Mouse (Mus musculus): ENCODE measurements around the gene Zfp60. TPM values are rescaled to one million over a fixed set of nuclear protein-coding genes. Genes with fewer than 3 reads are reported as not detected.
"Not testable (repeated sequence)": the region's sequence is repeated elsewhere in the genome, so short reads cannot be mapped to it uniquely, and the experiment has no call there.

The Zfp60 gene
- polyA plus RNA-seq, 1 experiment: 1.3 TPM

GRCm38 (mm10) chr7:27735457-27735856 lies 4.3 kb downstream of the Zfp60 start:
- H3K79me3 ChIP-seq (ENCODE audit: low read depth): peaks cover 31% of the 10 kb centered on the region
- peaks cover 49% of the 10 kb centered on the region for H3K79me2 ChIP-seq (ENCODE audit: control insufficient read depth, insufficient read depth)
- no peak overlapping the region for H3K4me3 ChIP-seq (ENCODE audit: insufficient read depth, poor library complexity, severe bottlenecking)
- H3ac ChIP-seq (ENCODE audit: control insufficient read depth, insufficient read length, low read depth): no peak overlapping the region
- no peaks in the 10 kb centered on the region for H3K27me3 ChIP-seq (ENCODE audit: control insufficient read depth, insufficient read depth, insufficient read length)
- peaks cover 20% of the 10 kb centered on the region for H3K36me3 ChIP-seq (ENCODE audit: control insufficient read depth, insufficient read depth)
- no peak for TF ChIP-seq MYOD1 (IDR thresholded peaks at IDR 0.05; ENCODE audit: control insufficient read depth, insufficient read length, low read depth)
- no peak for TF ChIP-seq USF1 (IDR thresholded peaks at IDR 0.05; ENCODE audit: low read depth)
- TF ChIP-seq MAX (IDR thresholded peaks at IDR 0.05): no peak
- TF ChIP-seq MYOG (IDR thresholded peaks at IDR 0.05; ENCODE audit: control insufficient read depth, extremely low read depth, insufficient read length): no peak
- no peak for TF ChIP-seq FOSL1 (IDR thresholded peaks at IDR 0.05; ENCODE audit: insufficient read depth, low read length, poor library complexity, severe bottlenecking)

DNA sequence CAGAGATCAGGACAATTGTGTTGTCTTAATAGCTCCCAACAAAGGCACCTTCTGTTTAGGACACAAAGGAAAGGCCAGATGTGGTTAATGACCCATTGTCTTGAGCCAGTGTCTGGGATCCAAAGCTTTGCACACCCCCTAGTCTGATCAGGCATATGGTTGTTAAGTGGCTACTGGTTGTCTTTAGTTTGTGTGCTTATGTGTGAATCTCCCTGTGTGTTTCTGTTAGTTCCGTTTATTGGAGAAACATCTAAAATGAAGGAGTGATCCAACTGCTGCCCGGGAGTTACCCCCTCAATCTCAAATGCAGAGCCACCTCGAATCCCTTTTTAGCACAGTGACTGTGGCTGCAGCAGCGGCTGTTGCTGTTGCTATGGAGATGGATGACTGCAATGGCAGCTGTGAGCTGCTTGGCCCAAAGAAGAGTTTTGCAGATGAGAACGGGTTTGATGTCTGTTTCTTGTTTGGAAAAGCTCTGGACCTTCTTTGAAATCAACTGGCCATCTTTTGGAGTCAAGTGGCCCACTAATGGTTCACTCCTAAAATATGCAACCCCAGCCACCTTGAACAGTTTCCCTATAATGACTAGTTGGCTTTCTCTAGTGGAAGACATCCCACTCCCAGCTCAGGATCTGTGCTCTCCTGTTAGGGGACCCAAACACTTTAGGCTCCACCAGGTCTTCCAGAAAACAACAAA lies 25.3 kb downstream of the Zfp60 start:
- Histone ChIP-seq H3K79me2 (ENCODE audit: control insufficient read depth, insufficient read depth) (no peaks in the 10 kb centered on the region), H3K27me3 (ENCODE audit: control insufficient read depth, insufficient read depth, insufficient read length) (no peaks in the 10 kb centered on the region), H3K4me3 (ENCODE audit: insufficient read depth, poor library complexity, severe bottlenecking) (no peak overlapping the region), H3ac (ENCODE audit: control insufficient read depth, insufficient read length, low read depth) (no peak overlapping the region), H3K36me3 (ENCODE audit: control insufficient read depth, insufficient read depth) (no peaks in the 10 kb centered on the region), H3K79me3 (ENCODE audit: low read depth) (no peaks in the 10 kb centered on the region)
- TF ChIP-seq MAX (IDR thresholded peaks at IDR 0.05): no peak
- TF ChIP-seq CEBPB (IDR thresholded peaks at IDR 0.05; ENCODE audit: low read depth): no peak
- no peak for TF ChIP-seq USF1 (IDR thresholded peaks at IDR 0.05; ENCODE audit: low read depth)
- no peak for TF ChIP-seq CTCF (IDR thresholded peaks at IDR 0.05; ENCODE audit: control insufficient read depth, insufficient read depth, insufficient read length)
- TF ChIP-seq MYOD1 (IDR thresholded peaks at IDR 0.05; ENCODE audit: control insufficient read depth, insufficient read length, low read depth): no peak
- TF ChIP-seq FOSL1 (IDR thresholded peaks at IDR 0.05; ENCODE audit: insufficient read depth, low read length, poor library complexity, severe bottlenecking): no peak
- TF ChIP-seq MYOG (IDR thresholded peaks at IDR 0.05; ENCODE audit: control insufficient read depth, extremely low read depth, insufficient read length): no peak

DNA sequence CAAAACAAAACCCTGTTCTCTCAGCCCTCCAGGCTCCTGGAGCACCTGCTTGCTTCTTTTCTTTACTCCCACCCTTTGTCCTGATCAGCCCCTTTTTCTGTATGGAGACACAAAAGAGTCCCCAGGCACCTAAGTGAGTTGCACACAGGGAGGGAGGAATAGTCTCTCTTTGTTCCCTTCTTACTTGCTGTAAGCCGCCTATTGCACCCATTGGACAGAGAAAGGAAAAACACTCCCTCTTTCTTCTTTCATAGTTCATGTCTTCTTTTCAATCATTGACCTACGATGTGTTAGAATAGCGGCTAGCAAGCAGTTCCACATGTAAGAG lies 25.8 kb downstream of the Zfp60 start:
- H3K79me3 ChIP-seq (ENCODE audit: low read depth): no peaks in the 10 kb centered on the region
- no peak overlapping the region for H3K4me3 ChIP-seq (ENCODE audit: insufficient read depth, poor library complexity, severe bottlenecking)
- H3ac ChIP-seq (ENCODE audit: control insufficient read depth, insufficient read length, low read depth): no peak overlapping the region
- no peaks in the 10 kb centered on the region for H3K36me3 ChIP-seq (ENCODE audit: control insufficient read depth, insufficient read depth)
- no peaks in the 10 kb centered on the region for H3K27me3 ChIP-seq (ENCODE audit: control insufficient read depth, insufficient read depth, insufficient read length)
- TF ChIP-seq CTCF (IDR thresholded peaks at IDR 0.05; ENCODE audit: control insufficient read depth, insufficient read depth, insufficient read length) (no peak), MYOG (IDR thresholded peaks at IDR 0.05; ENCODE audit: control insufficient read depth, extremely low read depth, insufficient read length) (no peak), FOSL1 (IDR thresholded peaks at IDR 0.05; ENCODE audit: insufficient read depth, low read length, poor library complexity, severe bottlenecking) (no peak), MYOD1 (IDR thresholded peaks at IDR 0.05; ENCODE audit: control insufficient read depth, insufficient read length, low read depth) (no peak), CEBPB (IDR thresholded peaks at IDR 0.05; ENCODE audit: low read depth) (no peak), USF1 (IDR thresholded peaks at IDR 0.05; ENCODE audit: low read depth) (no peak), MAX (IDR thresholded peaks at IDR 0.05) (no peak)
- no peaks in the 10 kb centered on the region for H3K79me2 ChIP-seq (ENCODE audit: control insufficient read depth, insufficient read depth)

DNA sequence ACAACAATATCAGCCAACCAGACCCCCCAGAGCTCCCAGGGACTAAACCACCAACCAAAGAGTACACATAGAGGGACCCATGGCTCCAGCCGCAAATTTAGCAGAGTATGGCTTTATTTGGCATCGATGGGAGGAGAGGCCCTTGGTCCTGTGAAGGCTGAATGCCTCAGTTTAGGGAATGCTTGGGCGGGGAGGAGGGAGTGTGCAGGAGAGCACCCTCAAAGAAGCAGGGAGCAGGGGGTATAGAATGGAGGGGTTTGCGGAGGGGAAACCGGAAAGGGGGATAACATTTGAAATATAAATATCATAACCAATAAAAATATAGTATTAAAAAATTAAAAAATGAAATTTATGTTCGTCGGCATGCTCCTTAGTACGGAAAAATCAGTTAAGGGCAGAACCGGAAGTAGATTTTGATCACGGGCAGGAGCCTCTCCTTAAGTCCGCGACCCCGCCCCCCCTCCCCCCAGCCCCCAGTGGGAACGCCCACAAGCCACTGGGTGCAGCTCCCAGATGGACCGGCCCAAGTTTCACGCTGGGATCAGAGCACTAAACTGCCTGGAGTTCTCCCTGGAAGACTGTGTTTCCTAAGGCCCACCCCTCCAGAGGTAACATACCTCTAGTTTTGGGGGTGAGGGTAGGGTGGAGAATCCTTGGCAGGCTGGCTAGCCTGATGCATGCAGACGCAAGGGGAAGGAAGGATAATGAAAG lies 34.1 kb downstream of the Zfp60 start:
- Histone ChIP-seq H3K79me2 (ENCODE audit: control insufficient read depth, insufficient read depth) (no peaks in the 10 kb centered on the region), H3K4me3 (ENCODE audit: insufficient read depth, poor library complexity, severe bottlenecking) (no peak overlapping the region), H3K27me3 (ENCODE audit: control insufficient read depth, insufficient read depth, insufficient read length) (no peaks in the 10 kb centered on the region), H3K36me3 (ENCODE audit: control insufficient read depth, insufficient read depth) (no peaks in the 10 kb centered on the region), H3ac (ENCODE audit: control insufficient read depth, insufficient read length, low read depth) (no peak overlapping the region), H3K79me3 (ENCODE audit: low read depth) (no peaks in the 10 kb centered on the region)
- no peak for TF ChIP-seq MYOD1 (IDR thresholded peaks at IDR 0.05; ENCODE audit: control insufficient read depth, insufficient read length, low read depth)
- TF ChIP-seq CTCF (IDR thresholded peaks at IDR 0.05; ENCODE audit: control insufficient read depth, insufficient read depth, insufficient read length): no peak
- TF ChIP-seq MAX (IDR thresholded peaks at IDR 0.05): no peak
- no peak for TF ChIP-seq USF1 (IDR thresholded peaks at IDR 0.05; ENCODE audit: low read depth)
- TF ChIP-seq CEBPB (IDR thresholded peaks at IDR 0.05; ENCODE audit: low read depth): no peak
- TF ChIP-seq MYOG (IDR thresholded peaks at IDR 0.05; ENCODE audit: control insufficient read depth, extremely low read depth, insufficient read length): no peak
- TF ChIP-seq FOSL1 (IDR thresholded peaks at IDR 0.05; ENCODE audit: insufficient read depth, low read length, poor library complexity, severe bottlenecking): no peak

DNA sequence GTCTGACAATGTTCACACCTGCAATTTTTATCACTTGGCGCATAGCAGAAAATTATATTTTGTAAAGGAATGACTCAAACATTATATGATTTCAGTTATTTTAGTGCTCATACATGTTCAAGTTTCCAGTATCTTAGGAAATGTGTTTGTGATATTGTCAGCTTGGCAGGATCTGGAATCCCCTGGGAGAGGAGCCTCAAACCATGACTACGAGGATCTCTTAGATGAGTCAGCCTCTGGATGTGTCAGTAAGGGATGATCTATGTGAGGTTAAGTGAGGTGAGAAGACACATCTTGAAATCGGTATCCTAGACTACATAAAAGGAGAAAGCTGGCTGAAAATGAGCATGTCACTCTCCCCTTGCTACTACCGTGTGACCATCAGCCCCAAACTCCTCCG lies 58.1 kb downstream of the Zfp60 start:
- no peaks in the 10 kb centered on the region for H3K36me3 ChIP-seq (ENCODE audit: control insufficient read depth, insufficient read depth)
- no peaks in the 10 kb centered on the region for H3K79me2 ChIP-seq (ENCODE audit: control insufficient read depth, insufficient read depth)
- no peak overlapping the region for H3ac ChIP-seq (ENCODE audit: control insufficient read depth, insufficient read length, low read depth)
- no peaks in the 10 kb centered on the region for H3K79me3 ChIP-seq (ENCODE audit: low read depth)
- no peak for TF ChIP-seq FOSL1 (IDR thresholded peaks at IDR 0.05; ENCODE audit: insufficient read depth, low read length, poor library complexity, severe bottlenecking)
- no peak for TF ChIP-seq CEBPB (IDR thresholded peaks at IDR 0.05; ENCODE audit: low read depth)
- no peak for TF ChIP-seq CTCF (IDR thresholded peaks at IDR 0.05; ENCODE audit: control insufficient read depth, insufficient read depth, insufficient read length)
- no peak for TF ChIP-seq USF1 (IDR thresholded peaks at IDR 0.05; ENCODE audit: low read depth)
- TF ChIP-seq MAX (IDR thresholded peaks at IDR 0.05): no peak
- TF ChIP-seq MYOG (IDR thresholded peaks at IDR 0.05; ENCODE audit: control insufficient read depth, extremely low read depth, insufficient read length): no peak
- TF ChIP-seq MYOD1 (IDR thresholded peaks at IDR 0.05; ENCODE audit: control insufficient read depth, insufficient read length, low read depth): no peak
- H3K4me3 ChIP-seq (ENCODE audit: insufficient read depth, poor library complexity, severe bottlenecking): no peak overlapping the region
- no peaks in the 10 kb centered on the region for H3K27me3 ChIP-seq (ENCODE audit: control insufficient read depth, insufficient read depth, insufficient read length)

GRCm38 (mm10) chr7:27793865-27794264 lies 62.7 kb downstream of the Zfp60 start:
- H3K4me3 ChIP-seq (ENCODE audit: insufficient read depth, poor library complexity, severe bottlenecking); H3K27me3 ChIP-seq (ENCODE audit: control insufficient read depth, insufficient read depth, insufficient read length); H3K79me3 ChIP-seq (ENCODE audit: low read depth); H3K36me3 ChIP-seq (ENCODE audit: control insufficient read depth, insufficient read depth); H3ac ChIP-seq (ENCODE audit: control insufficient read depth, insufficient read length, low read depth); H3K79me2 ChIP-seq (ENCODE audit: control insufficient read depth, insufficient read depth): not testable (repeated sequence)

Data from C2C12 (cell line).